Mouse (Mus musculus): ENCODE results near the gene Lipc. TPM values are rescaled to one million over a fixed set of nuclear protein-coding genes. Genes with fewer than 3 reads are reported as not detected.

Lipc gene
- polyA plus RNA-seq, 1 experiment = 0.98 TPM

- Histone ChIP-seq H3K4me1 (replicated peaks; ENCODE audit: control insufficient read depth, insufficient read depth, low read length) (peaks cover 10% of the 10 kb centered on the region), H3K4me3 (ENCODE audit: control insufficient read depth, insufficient read depth, low read length) (no peak overlapping the region), H3K27me3 (ENCODE audit: control insufficient read depth, insufficient read depth, low read length) (no peaks in the 10 kb centered on the region), H3K27ac (ENCODE audit: control insufficient read depth, insufficient read depth, low read length) (no peak overlapping the region), H3K36me3 (ENCODE audit: control insufficient read depth, insufficient read depth, low read length) (no peaks in the 10 kb centered on the region)
- TF ChIP-seq CTCF (IDR thresholded peaks at IDR 0.05; ENCODE audit: borderline replicate concordance, control insufficient read depth, extremely low read depth, insufficient read depth, low read length, poor library complexity) = no peak
- no peak for TF ChIP-seq POLR2A (IDR thresholded peaks at IDR 0.05; ENCODE audit: control insufficient read depth, extremely low read depth, insufficient read depth, low read length, poor library complexity)
- WGBS = 14% methylated on average over 8 of the region's 8 CpGs
- peak; percentile 27 for DNase-seq
These were observed 60.4 kb downstream of the Lipc start for GRCm38 (mm10) chr9:70891431-70892133.

GRCm38 (mm10) chr9:70890736-70891135 lies 61.3 kb downstream of the Lipc start:
- H3K27ac ChIP-seq (ENCODE audit: control insufficient read depth, insufficient read depth, low read length) = no peak overlapping the region

GRCm38 (mm10) chr9:70888969-70889368 lies 63.1 kb downstream of the Lipc start:
- H3K27ac ChIP-seq (ENCODE audit: control insufficient read depth, insufficient read depth, low read length) = no peak overlapping the region
- H3K4me1 ChIP-seq (replicated peaks; ENCODE audit: control insufficient read depth, insufficient read depth, low read length) = peaks cover 10% of the 10 kb centered on the region
- TF ChIP-seq CTCF (IDR thresholded peaks at IDR 0.05; ENCODE audit: borderline replicate concordance, control insufficient read depth, extremely low read depth, insufficient read depth, low read length, poor library complexity) = no peak
- no peak for TF ChIP-seq POLR2A (IDR thresholded peaks at IDR 0.05; ENCODE audit: control insufficient read depth, extremely low read depth, insufficient read depth, low read length, poor library complexity)
- H3K27me3 ChIP-seq (ENCODE audit: control insufficient read depth, insufficient read depth, low read length) = no peaks in the 10 kb centered on the region
- no peaks in the 10 kb centered on the region for H3K36me3 ChIP-seq (ENCODE audit: control insufficient read depth, insufficient read depth, low read length)
- no peak overlapping the region for H3K4me3 ChIP-seq (ENCODE audit: control insufficient read depth, insufficient read depth, low read length)
- 88% methylated on average over 4 of the region's 4 CpGs for WGBS
- no peak for DNase-seq

More at GRCm38 (mm10) chr9:70890736-70891135, 61.3 kb downstream of the Lipc start:
- TF ChIP-seq POLR2A (IDR thresholded peaks at IDR 0.05; ENCODE audit: control insufficient read depth, extremely low read depth, insufficient read depth, low read length, poor library complexity) = no peak
- no peak for TF ChIP-seq CTCF (IDR thresholded peaks at IDR 0.05; ENCODE audit: borderline replicate concordance, control insufficient read depth, extremely low read depth, insufficient read depth, low read length, poor library complexity)
- 95% methylated on average over 7 of the region's 7 CpGs for WGBS
- peaks cover 10% of the 10 kb centered on the region for H3K4me1 ChIP-seq (replicated peaks; ENCODE audit: control insufficient read depth, insufficient read depth, low read length)
- no peaks in the 10 kb centered on the region for H3K27me3 ChIP-seq (ENCODE audit: control insufficient read depth, insufficient read depth, low read length)
- H3K4me3 ChIP-seq (ENCODE audit: control insufficient read depth, insufficient read depth, low read length) = no peak overlapping the region
- no peaks in the 10 kb centered on the region for H3K36me3 ChIP-seq (ENCODE audit: control insufficient read depth, insufficient read depth, low read length)
- DNase-seq = no peak

- Histone ChIP-seq H3K36me3 (ENCODE audit: control insufficient read depth, insufficient read depth, low read length) (no peaks in the 10 kb centered on the region), H3K4me3 (ENCODE audit: control insufficient read depth, insufficient read depth, low read length) (no peak overlapping the region), H3K27ac (ENCODE audit: control insufficient read depth, insufficient read depth, low read length) (no peak overlapping the region), H3K27me3 (ENCODE audit: control insufficient read depth, insufficient read depth, low read length) (no peaks in the 10 kb centered on the region), H3K4me1 (replicated peaks; ENCODE audit: control insufficient read depth, insufficient read depth, low read length) (peaks cover 10% of the 10 kb centered on the region)
- TF ChIP-seq POLR2A (IDR thresholded peaks at IDR 0.05; ENCODE audit: control insufficient read depth, extremely low read depth, insufficient read depth, low read length, poor library complexity) (no peak), CTCF (IDR thresholded peaks at IDR 0.05; ENCODE audit: borderline replicate concordance, control insufficient read depth, extremely low read depth, insufficient read depth, low read length, poor library complexity) (no peak)
- DNase-seq = no peak
- WGBS = 77% methylated on average over 2 of the region's 2 CpGs
These were observed 63.5 kb downstream of the Lipc start for GRCm38 (mm10) chr9:70888556-70888955.

- H3K27me3 ChIP-seq (ENCODE audit: control insufficient read depth, insufficient read depth, low read length) = no peaks in the 10 kb centered on the region
These were observed 70.0 kb downstream of the Lipc start for GRCm38 (mm10) chr9:70881982-70882381.

GRCm38 (mm10) chr9:70878823-70879222 lies 73.2 kb downstream of the Lipc start:
- Histone ChIP-seq H3K36me3 (ENCODE audit: control insufficient read depth, insufficient read depth, low read length) (no peaks in the 10 kb centered on the region), H3K27me3 (ENCODE audit: control insufficient read depth, insufficient read depth, low read length) (no peaks in the 10 kb centered on the region), H3K4me3 (ENCODE audit: control insufficient read depth, insufficient read depth, low read length) (no peak overlapping the region), H3K27ac (ENCODE audit: control insufficient read depth, insufficient read depth, low read length) (no peak overlapping the region), H3K4me1 (replicated peaks; ENCODE audit: control insufficient read depth, insufficient read depth, low read length) (peaks cover 3% of the 10 kb centered on the region)
- DNase-seq = peak; percentile 13
- no peak for TF ChIP-seq POLR2A (IDR thresholded peaks at IDR 0.05; ENCODE audit: control insufficient read depth, extremely low read depth, insufficient read depth, low read length, poor library complexity)
- TF ChIP-seq CTCF (IDR thresholded peaks at IDR 0.05; ENCODE audit: borderline replicate concordance, control insufficient read depth, extremely low read depth, insufficient read depth, low read length, poor library complexity) = no peak

More at GRCm38 (mm10) chr9:70881982-70882381, 70.0 kb downstream of the Lipc start:
- no peak for TF ChIP-seq CTCF (IDR thresholded peaks at IDR 0.05; ENCODE audit: borderline replicate concordance, control insufficient read depth, extremely low read depth, insufficient read depth, low read length, poor library complexity)
- TF ChIP-seq POLR2A (IDR thresholded peaks at IDR 0.05; ENCODE audit: control insufficient read depth, extremely low read depth, insufficient read depth, low read length, poor library complexity) = no peak
- H3K4me1 ChIP-seq (replicated peaks; ENCODE audit: control insufficient read depth, insufficient read depth, low read length) = peaks cover 3% of the 10 kb centered on the region
- H3K27ac ChIP-seq (ENCODE audit: control insufficient read depth, insufficient read depth, low read length) = no peak overlapping the region
- H3K4me3 ChIP-seq (ENCODE audit: control insufficient read depth, insufficient read depth, low read length) = no peak overlapping the region
- no peak for DNase-seq
- WGBS = 67% methylated on average over 5 of the region's 5 CpGs
- no peaks in the 10 kb centered on the region for H3K36me3 ChIP-seq (ENCODE audit: control insufficient read depth, insufficient read depth, low read length)

Data from thymus, adult 2 months (tissue).